Mouse (Mus musculus) embryonic facial prominence, embryonic 14.5 days (tissue): ENCODE measurements around the gene Rexo2. TPM values are rescaled to one million over a fixed set of nuclear protein-coding genes. Genes with fewer than 3 reads are reported as not detected.
"Not testable (repeated sequence)": the region's sequence is repeated elsewhere in the genome, so short reads cannot be mapped to it uniquely, and the experiment has no call there.

Experiments
- ATAC-seq: fragments of 200-750 bp; cut with Nextera tagmentation; 2 replicates; pipeline ENCODE4 v1.8.0; 2017; ENCODE audit warnings: low read depth, moderate number of reproducible peaks, moderate TSS enrichment
- DNase-seq: peaks from one replicate; pipeline ENCODE4 v3.0.0-alpha.2; 2015; ENCODE audit warnings: low spot score
- H3K27ac ChIP-seq: fragments of 300-500 bp; sonication (generic); replicated peaks from 2 replicates; pipeline ENCODE4 v1.5.1; 2014; ENCODE audit warnings: low read depth, mild to moderate bottlenecking, low read length, moderate library complexity
- H3K27me3 ChIP-seq: fragments of 300-500 bp; sonication (generic); replicated peaks from 2 replicates; pipeline ENCODE4 v1.6.1; 2014; ENCODE audit warnings: low read length; ENCODE audit not compliant: control insufficient read depth, insufficient read depth
- H3K36me3 ChIP-seq: fragments of 300-500 bp; sonication (generic); 2 replicates; pipeline ENCODE4 v1.6.1; 2014; ENCODE audit warnings: low read length, mixed read lengths; ENCODE audit not compliant: control insufficient read depth, insufficient read depth
- H3K4me1 ChIP-seq: fragments of 300-500 bp; sonication (generic); 2 replicates; pipeline ENCODE4 v1.6.1; 2014; ENCODE audit warnings: antibody characterized with exemption, low read length; ENCODE audit not compliant: control insufficient read depth, insufficient read depth
- H3K4me2 ChIP-seq: fragments of 300-500 bp; sonication (generic); 2 replicates; pipeline ENCODE4 v1.6.1; 2014; ENCODE audit warnings: low read depth, mild to moderate bottlenecking, low read length, moderate library complexity, mixed read lengths
- H3K4me3 ChIP-seq: fragments of 300-500 bp; sonication (generic); 2 replicates; pipeline ENCODE4 v1.5.1; 2014; ENCODE audit warnings: low read depth, mild to moderate bottlenecking, low read length
- H3K9ac ChIP-seq: fragments of 300-500 bp; sonication (generic); 2 replicates; pipeline ENCODE4 v1.6.1; 2014; ENCODE audit warnings: low read depth, mild to moderate bottlenecking, low read length, moderate library complexity, mixed read lengths
- H3K9me3 ChIP-seq: fragments of 300-500 bp; sonication (generic); 2 replicates; pipeline ENCODE4 v1.6.1; 2016; ENCODE audit warnings: low read length; ENCODE audit not compliant: control insufficient read depth
- WGBS: fragments of 180-500 bp; shearing (Covaris S2); extraction: QIAGEN DNeasy Blood & Tissue Kit; methylation state at CpG from one replicate; pipeline ENCODE4 v1.1.7; 2014; 5-methylcytosine and 5-hydroxymethylcytosine counted together
- polyA plus RNA-seq: library from polyadenylated mRNA; unstranded; fragments of >200 nt; fragmentation: Nextera tagmentation; extraction: Ambion mirVana; gene quantifications from 2 replicates; pipeline ENCODE4 v1.2.1, GENCODE M21; 2014

Rexo2 gene
- 110 and 114 TPM in 2 replicates for polyA plus RNA-seq

DNA sequence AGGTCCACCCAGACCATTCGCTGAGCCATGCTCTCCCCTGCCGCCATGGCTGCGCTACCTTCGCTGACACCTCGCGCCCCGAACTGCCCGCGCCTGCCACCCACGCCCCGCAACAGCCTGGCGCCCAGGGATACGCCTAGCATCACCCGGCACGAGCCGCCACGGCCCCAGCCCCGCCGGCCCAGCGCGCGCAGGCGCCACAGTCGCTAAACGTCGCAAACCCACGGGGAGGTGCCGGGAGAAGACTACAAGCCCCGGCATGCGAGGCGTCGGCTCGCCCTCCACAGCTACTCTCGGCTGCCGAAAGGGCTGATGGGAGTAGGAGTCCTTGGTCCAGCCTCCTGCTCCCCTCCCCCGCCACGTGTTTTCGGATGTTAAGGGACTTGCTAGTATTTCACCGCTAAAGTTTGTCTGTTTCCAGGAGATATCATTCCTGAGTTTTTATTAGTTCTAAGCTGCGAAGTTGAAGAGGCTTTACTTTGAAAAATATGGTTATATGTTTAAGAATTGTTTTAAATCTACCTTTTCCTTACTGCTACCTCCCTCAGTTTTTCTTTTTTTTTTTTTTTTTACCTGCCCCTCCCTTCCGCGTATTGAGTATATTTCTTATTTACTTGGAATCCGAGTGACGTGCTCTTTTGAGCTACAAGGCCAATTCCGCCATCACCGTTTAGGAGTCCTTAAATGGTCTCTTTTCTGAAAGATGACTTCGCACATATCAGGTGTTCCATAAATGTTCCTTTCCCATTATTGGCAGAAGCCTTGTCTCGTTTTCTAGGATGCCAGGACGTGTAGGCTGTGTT is at the start of gene Rexo2:
Gene Rexo2 (minus strand): TSS at position 213 of the 803 bp plus-strand sequence.
- DNase-seq (peak; percentile 98), ATAC-seq (peak; percentile 99)
- Histone ChIP-seq H3K4me3 (peak within 1 kb of the TSS; percentile 94), H3K27me3 (no peaks in the 10 kb centered on the region), H3K4me2 (peak within 1 kb of the TSS; percentile 87), H3K36me3 (peaks cover 19% of the 10 kb centered on the region; the same call in 1 of the 2 replicates), H3K27ac (no peak within 1 kb of the TSS), H3K9me3 (no peaks in the 10 kb centered on the region), H3K4me1 (peaks cover 10% of the 10 kb centered on the region), H3K9ac (peak within 1 kb of the TSS; percentile 79)
- WGBS: 2% methylated on average over 26 of the region's 49 CpGs

DNA sequence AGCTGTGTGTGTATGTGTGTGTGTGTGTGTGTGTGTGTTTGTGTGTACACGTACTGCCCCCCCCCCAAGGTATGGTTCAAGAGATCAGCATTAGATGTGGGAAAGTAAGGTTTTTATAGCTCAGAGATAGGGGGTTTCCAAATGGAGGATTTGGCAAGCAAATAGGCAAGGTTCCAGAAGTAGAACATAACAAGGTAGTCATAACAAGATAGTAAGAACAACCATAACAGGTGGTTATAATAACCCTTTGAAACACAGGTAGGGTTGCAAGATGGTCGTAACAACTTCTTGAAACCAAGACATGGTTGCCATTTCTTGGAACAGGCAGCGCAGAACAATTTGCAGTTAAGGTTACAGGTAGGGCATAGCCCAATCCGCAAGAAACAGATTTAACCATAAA is 46.1 kb upstream of the Rexo2 start:
- H3K36me3 ChIP-seq: no peaks in the 10 kb centered on the region
- H3K9me3 ChIP-seq: no peaks in the 10 kb centered on the region
- DNase-seq (no peak), ATAC-seq (no peak)
- H3K27ac ChIP-seq: no peak overlapping the region
- no peak overlapping the region for H3K9ac ChIP-seq
- no peak overlapping the region for H3K4me3 ChIP-seq
- no peaks in the 10 kb centered on the region for H3K27me3 ChIP-seq
- WGBS: 88% methylated on average over 4 of the region's 4 CpGs
- no peaks in the 10 kb centered on the region for H3K4me1 ChIP-seq
- no peak overlapping the region for H3K4me2 ChIP-seq

DNA sequence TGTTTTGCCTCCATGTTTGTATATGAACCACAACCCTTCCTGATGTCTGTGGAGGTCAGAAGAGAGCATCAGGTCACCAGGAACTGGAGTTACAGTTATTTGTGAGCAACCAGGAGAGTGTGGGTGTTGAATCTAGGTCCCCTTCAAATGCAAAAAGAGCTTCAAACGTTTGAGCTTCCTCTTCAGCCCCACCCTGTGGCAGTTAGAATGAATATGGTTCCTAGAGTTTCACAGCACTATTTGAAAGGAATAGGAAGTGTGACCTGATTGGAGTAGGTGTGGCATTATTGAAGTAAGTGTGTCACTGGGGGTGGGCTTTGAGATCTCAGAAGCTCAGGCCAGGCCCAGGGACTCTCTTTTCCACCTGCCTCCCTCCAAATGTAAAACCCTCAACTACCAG is 45.1 kb upstream of the Rexo2 start:
- WGBS: 0% methylated on average over 1 of the region's 1 CpGs

DNA sequence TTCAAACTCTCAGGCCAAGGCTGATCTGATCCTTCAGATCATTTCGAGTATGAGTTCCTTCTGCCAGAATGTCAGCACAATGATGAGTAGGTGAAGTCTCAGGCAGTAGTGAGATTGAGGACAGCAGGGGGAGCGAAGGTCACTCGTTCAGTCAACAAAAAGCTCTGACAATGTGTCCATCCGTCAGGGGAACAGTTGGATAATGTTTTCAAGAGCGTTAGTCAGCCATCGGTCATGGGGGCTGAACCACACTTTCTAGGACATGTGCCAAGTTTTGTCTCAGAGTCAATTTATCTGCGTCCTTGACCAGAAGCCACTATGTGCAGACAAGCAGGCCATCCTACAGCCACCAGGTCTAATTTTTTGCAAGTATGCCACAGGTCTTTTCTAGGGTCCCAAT is 40.0 kb upstream of the Rexo2 start:
- H3K4me1 ChIP-seq: peaks cover 18% of the 10 kb centered on the region; the same call in 1 of the 2 replicates
- no CpG with 5 or more reads among the region's 7 CpGs for WGBS
- not testable (repeated sequence) for H3K4me2 ChIP-seq, H3K36me3 ChIP-seq, H3K27ac ChIP-seq, H3K27me3 ChIP-seq, H3K9ac ChIP-seq, H3K9me3 ChIP-seq, DNase-seq, H3K4me3 ChIP-seq, ATAC-seq

More for the DNA sequence above, 45.1 kb upstream of the Rexo2 start:
- Histone ChIP-seq H3K4me1 (no peaks in the 10 kb centered on the region), H3K4me2 (no peak overlapping the region), H3K27me3 (no peaks in the 10 kb centered on the region), H3K27ac (no peak overlapping the region), H3K36me3 (no peaks in the 10 kb centered on the region), H3K9me3 (no peaks in the 10 kb centered on the region), H3K4me3 (no peak overlapping the region), H3K9ac (no peak overlapping the region)
- DNase-seq (no peak), ATAC-seq (no peak)

DNA sequence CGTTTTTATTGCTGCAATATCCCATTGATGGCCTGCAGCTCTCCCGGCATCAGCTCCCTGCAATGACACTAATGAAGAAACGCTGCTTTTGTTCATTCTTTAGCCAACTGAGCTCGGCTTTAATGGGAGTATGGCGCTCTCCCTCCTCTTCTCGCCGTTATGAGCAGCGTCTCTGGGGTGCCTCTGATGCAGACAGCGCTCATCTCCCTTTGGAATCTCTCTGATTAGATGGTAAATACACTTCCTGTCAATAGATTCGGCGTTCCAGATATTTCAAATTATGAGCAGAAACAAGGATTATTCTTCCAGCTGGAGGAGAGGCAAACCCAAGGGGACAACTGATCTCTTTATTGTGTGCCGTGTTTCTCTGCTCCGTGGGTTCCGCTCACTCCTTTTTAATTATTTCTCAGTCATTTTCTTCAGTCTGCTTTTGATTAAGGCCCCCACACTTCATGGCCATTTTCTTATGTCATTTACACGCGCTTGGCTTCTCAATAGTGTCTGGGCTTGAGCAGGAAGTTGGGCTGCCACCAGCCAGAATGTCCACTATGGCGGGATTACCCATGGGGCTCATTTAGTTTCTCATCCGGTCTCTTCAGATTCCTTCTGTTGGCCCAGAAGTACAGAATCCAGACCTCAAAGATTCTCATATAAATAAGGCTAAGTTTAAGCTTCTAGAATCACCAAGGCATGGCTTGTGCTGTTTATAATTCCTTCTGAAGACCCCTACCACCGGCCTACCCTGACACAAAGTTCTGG is 37.1 kb upstream of the Rexo2 start:
- Histone ChIP-seq H3K4me2 (peak overlapping the region; percentile 36), H3K27me3 (no peaks in the 10 kb centered on the region), H3K36me3 (no peaks in the 10 kb centered on the region), H3K4me3 (no peak overlapping the region), H3K27ac (no peak overlapping the region), H3K9ac (0 out of 2 replicates have a peak overlapping the region, but pooled peaks have one; percentile 19), H3K4me1 (peaks cover 19% of the 10 kb centered on the region; the same call in 1 of the 2 replicates), H3K9me3 (no peaks in the 10 kb centered on the region)
- ATAC-seq (no peak), DNase-seq (peak; percentile 39)
- WGBS: 45% methylated on average over 19 of the region's 19 CpGs

DNA sequence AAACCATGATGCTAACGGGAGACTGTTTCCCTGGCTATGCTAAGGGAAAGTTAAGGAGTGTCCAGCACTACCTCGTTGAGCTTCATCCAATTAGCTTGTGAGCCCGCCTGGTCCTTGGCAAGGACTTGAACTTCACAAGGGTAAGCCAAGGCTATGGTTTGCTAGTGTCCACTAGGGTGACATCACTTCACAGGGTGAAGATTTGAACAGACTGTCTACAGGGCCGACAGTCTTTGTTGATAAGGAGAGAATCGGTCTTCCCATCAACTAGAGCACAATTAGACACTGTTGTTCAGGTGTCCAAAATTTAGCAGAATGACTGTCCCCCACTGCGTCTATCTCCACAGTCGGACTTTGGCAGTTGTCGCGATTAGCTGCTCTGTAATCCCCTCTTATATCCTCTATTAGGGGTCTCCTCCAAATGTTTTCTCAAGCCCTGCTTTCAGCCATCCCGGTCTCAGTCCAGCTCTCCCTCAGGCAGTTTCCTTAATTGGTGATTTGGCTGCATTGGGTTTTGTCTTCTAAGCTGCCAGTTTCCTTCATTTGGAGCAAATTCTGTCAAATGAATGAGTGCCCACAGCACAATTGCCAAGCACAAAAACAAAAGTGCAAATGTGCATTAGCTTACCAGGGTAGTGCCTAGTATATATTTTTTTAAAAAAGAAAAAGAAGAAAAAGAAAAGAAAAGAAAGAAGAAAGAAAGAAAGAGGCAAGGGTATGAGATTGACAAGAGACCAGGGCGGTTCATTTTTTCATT is 36.4 kb upstream of the Rexo2 start:
- DNase-seq (no peak), ATAC-seq (no peak)
- Histone ChIP-seq H3K4me2 (peak overlapping the region; percentile 36; the same call in 1 of the 2 replicates), H3K36me3 (no peaks in the 10 kb centered on the region), H3K27ac (no peak overlapping the region), H3K27me3 (no peaks in the 10 kb centered on the region), H3K9me3 (no peaks in the 10 kb centered on the region), H3K4me1 (peaks cover 19% of the 10 kb centered on the region; the same call in 1 of the 2 replicates), H3K9ac (0 out of 2 replicates have a peak overlapping the region, but pooled peaks have one; percentile 19), H3K4me3 (no peak overlapping the region)
- WGBS: 63% methylated on average over 11 of the region's 11 CpGs

DNA sequence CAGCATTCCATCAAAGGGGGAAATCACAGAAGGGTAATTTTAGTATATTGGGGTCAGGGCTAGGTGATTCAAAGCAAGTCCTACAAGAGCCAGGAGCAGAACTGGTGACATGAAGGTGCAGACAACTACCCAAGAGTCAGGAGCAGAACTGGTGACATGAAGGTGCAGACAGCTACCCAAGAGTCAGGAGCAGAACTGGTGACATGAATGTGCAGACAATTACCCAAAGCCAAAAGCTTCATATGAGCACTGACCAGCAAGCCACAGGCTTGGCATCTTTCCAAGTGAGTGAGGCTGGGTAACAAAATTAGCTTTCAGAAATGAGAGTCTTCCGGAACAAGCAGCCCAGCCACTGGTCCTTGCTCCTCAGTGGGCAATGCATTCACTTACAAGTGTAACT is 34.9 kb upstream of the Rexo2 start:
- WGBS: 44% methylated on average over 1 of the region's 1 CpGs
- no peak overlapping the region for H3K4me2 ChIP-seq
- H3K4me3 ChIP-seq: no peak overlapping the region
- H3K27me3 ChIP-seq: no peaks in the 10 kb centered on the region
- H3K4me1 ChIP-seq: peaks cover 19% of the 10 kb centered on the region; the same call in 1 of the 2 replicates
- DNase-seq (peak; percentile 53), ATAC-seq (no peak)
- H3K36me3 ChIP-seq: no peaks in the 10 kb centered on the region
- no peak overlapping the region for H3K9ac ChIP-seq
- H3K9me3 ChIP-seq: no peaks in the 10 kb centered on the region
- no peak overlapping the region for H3K27ac ChIP-seq

DNA sequence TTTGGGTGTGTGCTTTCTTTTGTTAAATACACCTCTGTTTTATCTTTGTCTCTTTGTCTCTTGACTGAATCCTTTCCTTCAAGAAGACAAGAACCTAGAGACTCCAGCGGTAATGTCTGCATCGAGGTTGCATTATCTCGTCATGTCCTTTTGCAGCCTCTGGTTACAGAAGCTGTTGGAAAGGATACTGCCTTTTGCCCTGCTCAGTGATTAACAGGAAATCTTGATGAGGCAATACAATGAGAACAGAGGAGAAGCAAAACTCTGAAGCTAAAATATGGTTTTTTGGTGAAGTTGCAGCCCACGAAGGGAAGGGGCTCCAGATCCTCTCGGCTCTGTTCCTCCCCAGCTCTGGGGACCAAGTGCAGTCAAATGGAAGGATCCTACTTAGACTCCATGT is 29.7 kb upstream of the Rexo2 start:
- Histone ChIP-seq H3K9ac (no peak overlapping the region), H3K27me3 (no peaks in the 10 kb centered on the region), H3K4me1 (no peaks in the 10 kb centered on the region), H3K27ac (no peak overlapping the region), H3K4me3 (no peak overlapping the region), H3K9me3 (no peaks in the 10 kb centered on the region), H3K36me3 (no peaks in the 10 kb centered on the region), H3K4me2 (no peak overlapping the region)
- DNase-seq: no peak
- WGBS: 83% methylated on average over 5 of the region's 5 CpGs
- ATAC-seq: no peak
